Mouse (Mus musculus): Measurements from ENCODE around the gene Lats2. TPM values are rescaled to one million over a fixed set of nuclear protein-coding genes. Genes with fewer than 3 reads are reported as not detected.
"Not testable (repeated sequence)": the region's sequence is repeated elsewhere in the genome, so short reads cannot be mapped to it uniquely, and the experiment has no call there.

The Lats2 gene
- polyA plus RNA-seq, 1 experiment from 2014 or later: 21.3 TPM

GRCm38 (mm10) chr14:57756094-57756493 is 2.1 kb downstream of the Lats2 start:
- no peaks in the 10 kb centered on the region for H3K27me3 ChIP-seq
- no peak overlapping the region for H3K27ac ChIP-seq
- no peaks in the 10 kb centered on the region for H3K36me3 ChIP-seq
- no peak overlapping the region for H3K4me3 ChIP-seq
- no peak overlapping the region for H3K4me2 ChIP-seq (replicated peaks)
- ATAC-seq (ENCODE audit: low FRiP score): no peak
- H3K4me1 ChIP-seq: peaks cover 7% of the 10 kb centered on the region; the same call in 1 of the 2 replicates
- H3K9ac ChIP-seq: no peak overlapping the region
- 88% methylated on average over 4 of the region's 4 CpGs for WGBS
- H3K9me3 ChIP-seq (replicated peaks): no peaks in the 10 kb centered on the region

GRCm38 (mm10) chr14:57755661-57756060 is 2.5 kb downstream of the Lats2 start:
- Histone ChIP-seq H3K4me3 (no peak overlapping the region), H3K27me3 (no peaks in the 10 kb centered on the region), H3K9me3 (replicated peaks) (no peaks in the 10 kb centered on the region), H3K9ac (no peak overlapping the region), H3K36me3 (no peaks in the 10 kb centered on the region), H3K4me1 (peaks cover 2% of the 10 kb centered on the region; the same call in 1 of the 2 replicates), H3K27ac (no peak overlapping the region), H3K4me2 (replicated peaks) (no peak overlapping the region)
- 88% methylated on average over 2 of the region's 2 CpGs for WGBS
- no peak for ATAC-seq (ENCODE audit: low FRiP score)

DNA sequence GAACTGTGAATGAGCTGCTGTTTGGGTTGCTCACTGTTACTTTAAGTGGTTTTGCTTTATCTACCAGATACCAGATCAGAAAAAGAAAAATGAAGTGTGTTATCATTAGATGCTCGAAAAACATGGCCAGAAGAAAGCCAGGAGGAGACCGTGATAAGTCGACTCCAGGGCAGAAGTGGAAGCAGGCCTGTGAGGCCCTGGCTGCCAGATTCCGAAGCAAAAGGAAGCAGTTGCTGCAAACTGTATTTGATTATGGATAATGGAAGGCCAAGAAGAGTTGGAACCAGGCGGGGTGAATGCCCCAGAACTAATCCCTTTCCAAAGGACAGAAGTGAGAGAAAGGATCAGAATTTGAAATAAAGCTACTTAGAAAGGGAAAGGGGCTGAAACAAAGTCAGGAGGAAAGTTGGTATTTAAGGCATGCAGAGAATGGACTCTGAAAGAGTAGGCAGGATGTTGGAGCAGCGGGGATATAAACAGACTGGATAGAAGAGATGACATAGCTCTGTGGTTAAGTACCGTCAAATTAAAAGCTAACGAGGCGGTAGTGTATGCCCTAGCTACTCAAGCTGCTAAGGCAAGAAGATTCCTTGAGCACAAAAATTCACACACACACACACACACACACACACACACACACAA is 4.7 kb downstream of the Lats2 start:
- ATAC-seq (ENCODE audit: low FRiP score): no peak
- Histone ChIP-seq H3K4me3 (no peak overlapping the region), H3K27me3 (no peaks in the 10 kb centered on the region), H3K36me3 (no peaks in the 10 kb centered on the region), H3K9me3 (replicated peaks) (no peaks in the 10 kb centered on the region), H3K4me1 (no peaks in the 10 kb centered on the region), H3K9ac (no peak overlapping the region), H3K4me2 (replicated peaks) (no peak overlapping the region), H3K27ac (no peak overlapping the region)
- WGBS: 49% methylated on average over 9 of the region's 9 CpGs

DNA sequence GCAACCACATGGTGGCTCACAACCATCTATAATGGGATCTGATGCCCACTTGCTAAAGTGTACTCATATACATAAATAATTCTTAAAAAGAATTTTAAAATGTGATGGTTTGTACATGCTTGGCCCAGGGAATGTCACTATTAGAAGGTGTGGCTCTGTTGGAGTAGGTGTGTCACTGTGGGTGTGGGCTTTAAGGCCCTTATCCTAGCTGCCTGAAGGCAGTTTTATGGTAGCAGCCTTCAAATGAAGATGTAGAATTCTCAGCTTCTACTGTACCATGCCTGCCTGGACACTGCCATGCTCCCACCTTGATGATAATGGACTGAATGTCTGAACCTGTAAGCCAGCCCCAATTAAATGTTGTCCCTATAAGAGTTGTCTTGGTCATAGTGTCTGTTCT is 7.2 kb downstream of the Lats2 start:
- H3K4me2 ChIP-seq (replicated peaks); H3K4me1 ChIP-seq; ATAC-seq (ENCODE audit: low FRiP score); H3K36me3 ChIP-seq; H3K4me3 ChIP-seq; H3K27ac ChIP-seq; H3K9ac ChIP-seq; H3K27me3 ChIP-seq; H3K9me3 ChIP-seq (replicated peaks): not testable (repeated sequence)

DNA sequence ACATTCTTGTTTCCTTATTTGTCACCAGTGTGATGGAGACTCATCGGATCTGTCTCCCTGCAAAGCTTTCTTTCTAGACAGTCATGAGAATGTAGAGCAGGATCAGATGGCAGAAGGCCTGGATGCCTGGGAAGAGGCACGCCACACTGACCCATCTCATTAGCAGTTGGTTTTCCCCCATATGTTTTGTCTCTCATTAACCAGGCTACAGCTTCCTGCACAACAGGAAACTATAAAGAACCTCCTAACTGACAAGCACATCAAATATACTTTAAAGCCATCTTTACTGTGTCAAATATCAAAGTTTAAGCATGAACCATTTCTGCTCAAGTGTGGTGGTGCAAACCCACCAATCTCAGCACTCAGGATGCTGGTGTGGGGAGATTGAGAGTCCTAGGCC is 8.7 kb downstream of the Lats2 start:
- Histone ChIP-seq H3K9ac (no peak overlapping the region), H3K4me3 (no peak overlapping the region), H3K36me3 (no peaks in the 10 kb centered on the region), H3K27ac (no peak overlapping the region), H3K4me1 (peaks cover 2% of the 10 kb centered on the region; the same call in 1 of the 2 replicates), H3K9me3 (replicated peaks) (no peaks in the 10 kb centered on the region), H3K27me3 (0 out of 2 replicates have a peak, but pooled peaks cover 4% of the 10 kb centered on the region), H3K4me2 (replicated peaks) (no peak overlapping the region)
- no peak for ATAC-seq (ENCODE audit: low FRiP score)
- 76% methylated on average over 2 of the region's 2 CpGs for WGBS

DNA sequence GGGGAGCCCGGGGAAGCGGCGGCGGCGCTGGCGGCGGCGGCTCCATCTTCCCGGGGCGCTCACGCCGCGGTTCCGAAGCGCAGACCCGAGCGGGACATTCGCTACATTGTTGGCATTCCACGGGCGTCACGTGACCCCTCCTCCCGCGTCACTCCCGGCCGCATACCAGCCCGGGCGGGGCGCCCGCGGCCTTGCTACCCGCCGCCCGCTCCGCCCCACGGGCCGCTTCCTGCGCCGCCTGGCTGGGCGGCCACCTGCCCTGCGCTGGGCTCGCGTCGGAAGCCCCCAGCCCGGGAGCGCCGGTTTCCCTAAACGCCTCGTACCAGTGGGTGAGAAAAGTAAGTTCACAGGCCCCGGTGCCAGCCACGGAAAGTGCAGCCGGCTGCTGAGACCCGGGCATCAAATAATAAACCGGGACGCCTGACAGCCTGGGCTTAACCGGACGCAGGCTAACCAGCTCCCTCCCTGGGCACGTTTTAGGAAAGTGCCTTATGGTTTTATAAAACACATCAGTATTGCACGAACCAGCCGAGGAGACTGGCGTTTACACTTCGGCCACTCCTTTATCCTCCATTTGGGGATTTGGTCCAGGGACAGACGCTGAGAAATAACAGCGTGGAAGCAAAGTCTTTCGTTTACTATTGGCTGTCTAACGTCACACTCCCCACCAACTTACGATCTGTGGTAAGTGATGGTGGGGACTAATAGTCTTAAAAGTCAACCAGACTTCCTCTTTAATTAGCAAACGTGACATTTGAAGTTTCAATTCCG is 12.0 kb downstream of the Lats2 start, which contains the start of gene Gm49361:
Gene Gm49361 (minus strand): TSS at position 103 of the 771 bp plus-strand sequence.
- Histone ChIP-seq H3K27ac (peak within 1 kb of the TSS; percentile 82), H3K9ac (peak within 1 kb of the TSS; percentile 95), H3K4me3 (peak within 1 kb of the TSS; percentile 97), H3K4me1 (peaks cover 12% of the 10 kb centered on the region; the same call in 1 of the 2 replicates), H3K27me3 (0 out of 2 replicates have a peak, but pooled peaks cover 4% of the 10 kb centered on the region), H3K36me3 (no peaks in the 10 kb centered on the region), H3K9me3 (replicated peaks) (no peaks in the 10 kb centered on the region), H3K4me2 (replicated peaks) (peak within 1 kb of the TSS; percentile 87)
- peak; percentile 90 for ATAC-seq (ENCODE audit: low FRiP score)
- WGBS: under 1% methylated on average over 58 of the region's 68 CpGs

GRCm38 (mm10) chr14:57745291-57745969 is 12.8 kb downstream of the Lats2 start:
- H3K9me3 ChIP-seq (replicated peaks): no peaks in the 10 kb centered on the region
- H3K27me3 ChIP-seq: 0 out of 2 replicates have a peak, but pooled peaks cover 4% of the 10 kb centered on the region
- peak overlapping the region; percentile 82 for H3K27ac ChIP-seq
- under 1% methylated on average over 100 of the region's 103 CpGs for WGBS
- H3K4me3 ChIP-seq: peak overlapping the region; percentile 97
- peak overlapping the region; percentile 87 for H3K4me2 ChIP-seq (replicated peaks)
- ATAC-seq (ENCODE audit: low FRiP score): peak; percentile 73
- H3K36me3 ChIP-seq: no peaks in the 10 kb centered on the region
- peaks cover 12% of the 10 kb centered on the region; the same call in 1 of the 2 replicates for H3K4me1 ChIP-seq
- peak overlapping the region; percentile 95 for H3K9ac ChIP-seq

DNA sequence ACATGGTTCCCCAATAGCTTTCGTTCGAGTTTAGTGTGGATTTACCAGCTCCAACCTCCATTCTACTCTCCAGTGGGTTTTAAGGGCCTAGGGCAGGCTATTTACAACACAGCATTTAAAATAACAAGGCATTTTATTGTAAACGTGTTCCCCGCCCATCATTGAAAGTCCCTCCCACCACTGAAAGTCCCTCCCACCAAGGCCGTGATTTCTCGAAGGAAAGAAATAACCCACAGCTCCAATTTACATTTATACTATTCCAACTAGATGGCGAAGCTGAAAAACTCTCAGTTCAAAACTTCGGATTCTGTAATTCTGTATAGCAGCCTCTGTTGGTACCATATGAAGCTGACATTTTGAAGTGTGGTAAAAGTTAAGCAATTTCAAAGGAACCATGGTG is 13.6 kb downstream of the Lats2 start:
- H3K9me3 ChIP-seq (replicated peaks): no peaks in the 10 kb centered on the region
- ATAC-seq (ENCODE audit: low FRiP score): no peak
- no peaks in the 10 kb centered on the region for H3K36me3 ChIP-seq
- peaks cover 12% of the 10 kb centered on the region; the same call in 1 of the 2 replicates for H3K4me1 ChIP-seq
- peak overlapping the region; percentile 87 for H3K4me2 ChIP-seq (replicated peaks)
- WGBS: under 1% methylated on average over 8 of the region's 8 CpGs
- no peak overlapping the region for H3K27ac ChIP-seq
- H3K4me3 ChIP-seq: peak overlapping the region; percentile 97
- H3K9ac ChIP-seq: no peak overlapping the region
- 0 out of 2 replicates have a peak, but pooled peaks cover 4% of the 10 kb centered on the region for H3K27me3 ChIP-seq

DNA sequence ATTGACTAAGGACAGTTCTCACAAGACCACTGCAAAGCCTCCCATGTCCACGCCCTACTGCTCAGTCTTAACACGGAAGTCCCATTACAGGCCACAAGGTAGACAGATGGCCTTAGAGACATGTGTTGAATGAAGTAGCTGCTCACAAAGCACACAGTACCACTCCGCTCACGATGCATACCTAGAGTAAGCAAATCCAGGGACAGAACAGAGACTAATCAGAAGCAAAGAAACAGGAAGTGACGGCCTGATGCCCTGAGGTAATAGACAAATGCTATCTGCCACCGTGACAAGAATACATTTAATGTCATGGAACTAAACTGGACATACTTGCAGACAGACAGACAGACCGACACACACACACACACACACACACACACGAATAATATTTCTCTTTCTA is 17.5 kb downstream of the Lats2 start:
- 86% methylated on average over 8 of the region's 8 CpGs for WGBS
- Histone ChIP-seq H3K9ac (no peak overlapping the region), H3K4me1 (peaks cover 12% of the 10 kb centered on the region; the same call in 1 of the 2 replicates), H3K27ac (no peak overlapping the region), H3K36me3 (no peaks in the 10 kb centered on the region), H3K4me2 (replicated peaks) (no peak overlapping the region), H3K4me3 (no peak overlapping the region), H3K9me3 (replicated peaks) (no peaks in the 10 kb centered on the region), H3K27me3 (no peaks in the 10 kb centered on the region; the same call in 1 of the 2 replicates)
- ATAC-seq (ENCODE audit: low FRiP score): no peak

- no peaks in the 10 kb centered on the region; the same call in 1 of the 2 replicates for H3K27me3 ChIP-seq
- H3K9ac ChIP-seq: no peak overlapping the region
- H3K27ac ChIP-seq: no peak overlapping the region
- no peaks in the 10 kb centered on the region for H3K36me3 ChIP-seq
- H3K4me2 ChIP-seq (replicated peaks): no peak overlapping the region
- no peak for ATAC-seq (ENCODE audit: low FRiP score)
- H3K9me3 ChIP-seq (replicated peaks): no peaks in the 10 kb centered on the region
- no peak overlapping the region for H3K4me3 ChIP-seq
- H3K4me1 ChIP-seq: peaks cover 10% of the 10 kb centered on the region; the same call in 1 of the 2 replicates
Measured at GRCm38 (mm10) chr14:57737089-57737488, 21.1 kb downstream of the Lats2 start.

DNA sequence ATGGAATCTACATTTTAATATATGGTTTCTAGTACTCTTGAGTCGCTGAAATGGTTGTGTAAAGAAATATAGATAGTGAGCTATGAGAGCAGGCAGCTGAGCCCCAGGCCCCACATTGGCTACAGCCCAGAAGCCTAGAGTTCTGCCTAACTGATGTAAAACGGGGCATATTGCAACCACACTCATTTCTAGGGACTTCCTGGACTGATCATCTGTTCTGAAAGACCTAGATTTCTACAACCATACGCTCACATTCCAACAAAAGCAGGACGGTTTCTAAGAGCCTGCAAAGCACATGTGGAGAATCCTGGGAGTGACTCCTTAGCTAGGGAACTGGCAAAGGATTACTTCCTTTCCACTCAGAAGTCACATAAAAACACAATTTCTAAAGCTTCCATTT is 22.0 kb downstream of the Lats2 start:
- Histone ChIP-seq H3K9ac (no peak overlapping the region), H3K9me3 (replicated peaks) (no peaks in the 10 kb centered on the region), H3K27ac (no peak overlapping the region), H3K36me3 (no peaks in the 10 kb centered on the region), H3K4me3 (no peak overlapping the region), H3K4me2 (replicated peaks) (no peak overlapping the region), H3K27me3 (no peaks in the 10 kb centered on the region; the same call in 1 of the 2 replicates), H3K4me1 (peaks cover 14% of the 10 kb centered on the region)
- 83% methylated on average over 4 of the region's 4 CpGs for WGBS
- no peak for ATAC-seq (ENCODE audit: low FRiP score)

DNA sequence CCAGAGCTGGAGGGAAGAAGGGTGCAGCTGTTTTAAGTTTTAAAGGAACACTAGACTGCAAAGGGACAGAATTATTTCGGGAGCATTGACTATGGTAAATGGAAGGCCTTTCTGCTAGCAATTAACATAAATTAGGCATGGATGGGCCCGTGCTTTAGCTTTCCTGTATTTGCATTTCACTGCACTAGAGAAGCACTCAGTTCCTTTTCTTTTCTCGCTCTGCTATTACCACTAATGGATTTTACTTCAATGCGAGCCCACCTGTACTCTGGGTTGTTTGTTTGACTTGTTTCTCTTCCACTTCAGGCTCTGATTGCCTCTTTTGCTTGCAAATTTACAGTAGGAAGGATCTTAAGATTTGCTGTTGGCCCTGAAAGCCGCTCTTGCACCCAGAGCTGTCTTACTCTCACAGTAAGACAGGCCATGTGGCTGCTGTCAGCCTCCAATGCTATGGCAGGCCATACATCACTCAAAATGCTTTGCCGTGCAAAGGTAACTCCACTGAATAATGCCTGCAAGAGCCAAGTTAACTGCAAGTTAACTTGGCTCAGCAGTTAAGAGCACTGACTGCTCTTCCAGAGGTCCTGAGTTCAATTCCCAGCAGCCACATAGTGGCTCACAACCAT is 25.4 kb downstream of the Lats2 start:
- WGBS: 40% methylated on average over 6 of the region's 6 CpGs
- Histone ChIP-seq H3K27ac (no peak overlapping the region), H3K4me2 (replicated peaks) (no peak overlapping the region), H3K4me1 (peaks cover 31% of the 10 kb centered on the region), H3K36me3 (no peaks in the 10 kb centered on the region), H3K4me3 (no peak overlapping the region), H3K9ac (no peak overlapping the region), H3K27me3 (no peaks in the 10 kb centered on the region; the same call in 1 of the 2 replicates), H3K9me3 (replicated peaks) (no peaks in the 10 kb centered on the region)
- peak; percentile 67 for ATAC-seq (ENCODE audit: low FRiP score)
